Mouse (Mus musculus) small intestine, adult 2 months (tissue): ENCODE measurements at regions not wholly inside any gene's neighbourhood (a gene's known extent, or its start where the extent isn't known, plus 50 kb on each side); places are given as distances from the start of the nearest gene placed in this dataset.

Source experiments
- H3K27ac ChIP-seq: fragments of 200-500 bp; 2 replicates; pipeline ENCODE4 v1.5.1; 2012; ENCODE audit warnings: low read depth, low read length, control low read depth, inconsistent platforms; ENCODE audit not compliant: insufficient read depth
- H3K27me3 ChIP-seq: fragments of 200-500 bp; 2 replicates; pipeline ENCODE4 v1.6.1; 2012; ENCODE audit warnings: mild to moderate bottlenecking, moderate library complexity, low read length, inconsistent platforms; ENCODE audit not compliant: control insufficient read depth, insufficient read depth
- H3K36me3 ChIP-seq: fragments of 200-500 bp; 2 replicates; pipeline ENCODE4 v1.6.1; 2012; ENCODE audit warnings: mild to moderate bottlenecking, low read length, control low read depth, inconsistent platforms; ENCODE audit not compliant: control insufficient read depth, insufficient read depth
- H3K4me1 ChIP-seq: fragments of 200-500 bp; 2 replicates; pipeline ENCODE4 v1.6.1; 2012; ENCODE audit warnings: low read length, inconsistent platforms, mixed read lengths; ENCODE audit not compliant: control insufficient read depth, insufficient read depth, insufficient read length
- H3K4me3 ChIP-seq: fragments of 200-500 bp; 2 replicates; pipeline ENCODE4 v1.5.1; 2012; ENCODE audit warnings: low read depth, mild to moderate bottlenecking, control low read depth, inconsistent platforms, low read length, moderate library complexity
- CTCF ChIP-seq: fragments of 200-500 bp; IDR thresholded peaks from 2 replicates; pipeline ENCODE4 v1.5.1; 2012; ENCODE audit warnings: low read depth, mild to moderate bottlenecking, control low read depth, inconsistent platforms, low read length, moderate library complexity, mixed read lengths; ENCODE audit not compliant: insufficient replicate concordance, insufficient read length; ENCODE audit errors: extremely low read depth
- POLR2A ChIP-seq: fragments of 200-500 bp; IDR thresholded peaks from 2 replicates; pipeline ENCODE4 v1.6.1; 2012; ENCODE audit warnings: low read depth, mild to moderate bottlenecking, control low read depth, inconsistent platforms, low read length, moderate library complexity
- WGBS: fragments of 180-500 bp; shearing (Covaris S2); methylation state at CpG from one replicate; pipeline ENCODE4 v1.1.7; 2018; 5-methylcytosine and 5-hydroxymethylcytosine counted together

GRCm38 (mm10) chr2:45581549-45581925, 464.3 kb upstream of the Zeb2 start:
- Histone ChIP-seq H3K4me1 (no peaks in the 10 kb centered on the region), H3K27me3 (no peaks in the 10 kb centered on the region), H3K27ac (no peak overlapping the region), H3K4me3 (no peak overlapping the region), H3K36me3 (no peaks in the 10 kb centered on the region)
- TF ChIP-seq CTCF (no peak), POLR2A (no peak)
- 81% methylated on average over 4 of the region's 4 CpGs for WGBS

GRCm38 (mm10) chr2:45580838-45581548, 463.8 kb upstream of the Zeb2 start:
- H3K27me3 ChIP-seq = no peaks in the 10 kb centered on the region
- H3K27ac ChIP-seq = no peak overlapping the region
- TF ChIP-seq POLR2A = no peak
- no peak for TF ChIP-seq CTCF
- H3K4me1 ChIP-seq = no peaks in the 10 kb centered on the region
- WGBS = 47% methylated on average over 8 of the region's 8 CpGs
- H3K36me3 ChIP-seq = no peaks in the 10 kb centered on the region
- no peak overlapping the region for H3K4me3 ChIP-seq

GRCm38 (mm10) chr2:45572906-45573305, 455.7 kb upstream of the Zeb2 start:
- 81% methylated on average over 3 of the region's 3 CpGs for WGBS
- TF ChIP-seq POLR2A (no peak), CTCF (no peak)

GRCm38 (mm10) chr2:45554707-45555106, 437.5 kb upstream of the Zeb2 start:
- no peaks in the 10 kb centered on the region for H3K36me3 ChIP-seq
- no peaks in the 10 kb centered on the region for H3K4me1 ChIP-seq
- TF ChIP-seq CTCF (no peak), POLR2A (no peak)
- H3K27ac ChIP-seq = no peak overlapping the region
- no peak overlapping the region for H3K4me3 ChIP-seq
- WGBS = 83% methylated on average over 4 of the region's 4 CpGs
- no peaks in the 10 kb centered on the region for H3K27me3 ChIP-seq

More at GRCm38 (mm10) chr2:45572906-45573305, 455.7 kb upstream of the Zeb2 start:
- Histone ChIP-seq H3K4me3 (no peak overlapping the region), H3K27me3 (no peaks in the 10 kb centered on the region), H3K36me3 (no peaks in the 10 kb centered on the region), H3K4me1 (no peaks in the 10 kb centered on the region), H3K27ac (no peak overlapping the region)

- Histone ChIP-seq H3K27ac (no peak overlapping the region), H3K27me3 (no peaks in the 10 kb centered on the region), H3K4me1 (no peaks in the 10 kb centered on the region), H3K36me3 (no peaks in the 10 kb centered on the region), H3K4me3 (no peak overlapping the region)
- TF ChIP-seq CTCF = no peak
- no peak for TF ChIP-seq POLR2A
- WGBS = 87% methylated on average over 3 of the region's 3 CpGs
Measured at GRCm38 (mm10) chr2:45541394-45541793, 424.2 kb upstream of the Zeb2 start.

- Histone ChIP-seq H3K36me3 (no peaks in the 10 kb centered on the region), H3K4me3 (no peak overlapping the region), H3K27ac (no peak overlapping the region), H3K27me3 (no peaks in the 10 kb centered on the region), H3K4me1 (no peaks in the 10 kb centered on the region)
- WGBS = 91% methylated on average over 12 of the region's 12 CpGs
- TF ChIP-seq POLR2A = no peak
Measured at GRCm38 (mm10) chr2:45538950-45539349, 421.8 kb upstream of the Zeb2 start.

- no peak overlapping the region for H3K27ac ChIP-seq
- H3K36me3 ChIP-seq = no peaks in the 10 kb centered on the region
- no peaks in the 10 kb centered on the region for H3K27me3 ChIP-seq
- no peak overlapping the region for H3K4me3 ChIP-seq
- 90% methylated on average over 7 of the region's 7 CpGs for WGBS
- no peaks in the 10 kb centered on the region for H3K4me1 ChIP-seq
- no peak for TF ChIP-seq CTCF
- no peak for TF ChIP-seq POLR2A
Measured at GRCm38 (mm10) chr2:45537722-45538121, 420.5 kb upstream of the Zeb2 start.
